Mouse (Mus musculus) limb, embryonic 14.5 days (tissue): ENCODE results near the gene Fam222a. TPM values are rescaled to one million over a fixed set of nuclear protein-coding genes. Genes with fewer than 3 reads are reported as not detected.
A peak's percentile ranks its signal among the peaks of the same experiment; 100 is the strongest.

Experiments used
- ATAC-seq: fragments of 200-750 bp; cut with Nextera tagmentation; 2 replicates; pipeline ENCODE4 v1.8.0; 2017; ENCODE audit warnings: low read depth, moderate number of reproducible peaks, moderate TSS enrichment; ENCODE audit not compliant: low FRiP score
- DNase-seq: peaks from one replicate; pipeline ENCODE4 v3.0.0-alpha.2; 2015; ENCODE audit warnings: low spot score
- H3K27ac ChIP-seq: fragments of 300-500 bp; sonication (generic); replicated peaks from 2 replicates; pipeline ENCODE4 v1.5.1; 2014; ENCODE audit warnings: low read depth, mild to moderate bottlenecking, low read length, moderate library complexity, mixed read lengths
- H3K27me3 ChIP-seq: fragments of 300-500 bp; sonication (generic); 2 replicates; pipeline ENCODE4 v1.6.1; 2014; ENCODE audit warnings: low read length, mixed read lengths; ENCODE audit not compliant: control insufficient read depth, insufficient read depth
- H3K36me3 ChIP-seq: fragments of 300-500 bp; sonication (generic); 2 replicates; pipeline ENCODE4 v1.6.1; 2014; ENCODE audit warnings: mild to moderate bottlenecking, low read length, moderate library complexity, mixed read lengths; ENCODE audit not compliant: control insufficient read depth, insufficient read depth
- H3K4me1 ChIP-seq: fragments of 300-500 bp; sonication (generic); 2 replicates; pipeline ENCODE4 v1.6.1; 2014; ENCODE audit warnings: antibody characterized with exemption, low read length, mixed read lengths; ENCODE audit not compliant: control insufficient read depth, insufficient read depth
- H3K4me2 ChIP-seq: fragments of 300-500 bp; sonication (generic); replicated peaks from 2 replicates; pipeline ENCODE4 v1.6.1; 2014; ENCODE audit warnings: low read depth, mild to moderate bottlenecking, low read length, moderate library complexity; ENCODE audit not compliant: severe bottlenecking
- H3K4me3 ChIP-seq: fragments of 300-500 bp; sonication (generic); replicated peaks from 2 replicates; pipeline ENCODE4 v1.5.1; 2014; ENCODE audit warnings: low read length
- H3K9ac ChIP-seq: fragments of 300-500 bp; sonication (generic); 2 replicates; pipeline ENCODE4 v1.6.1; 2014; ENCODE audit warnings: mild to moderate bottlenecking, low read depth, low read length, moderate library complexity; ENCODE audit not compliant: severe bottlenecking
- H3K9me3 ChIP-seq: fragments of 300-500 bp; sonication (generic); 2 replicates; pipeline ENCODE4 v1.6.1; 2016; ENCODE audit warnings: low read length; ENCODE audit not compliant: control insufficient read depth
- POLR2A ChIP-seq: fragments of 200-500 bp; IDR thresholded peaks from 2 replicates; pipeline ENCODE4 v1.8.0; 2012; ENCODE audit warnings: inconsistent platforms, mild to moderate bottlenecking, moderate library complexity, borderline replicate concordance; ENCODE audit not compliant: insufficient read depth, insufficient read length; ENCODE audit errors: extremely low read depth
- WGBS: fragments of 180-500 bp; shearing (Covaris S2); extraction: QIAGEN DNeasy Blood & Tissue Kit; methylation state at CpG from one replicate; pipeline ENCODE4 v1.1.7; 2014; 5-methylcytosine and 5-hydroxymethylcytosine counted together
- polyA plus RNA-seq, 2 experiments: library from polyadenylated mRNA; depleted of rRNA in 1 of 2; stranded (reverse) in 1 of 2; unstranded in 1 of 2; fragments of >200 nt; fragmentation: Nextera tagmentation in 1 of 2; extraction: Ambion mirVana in 1 of 2; gene quantifications; 2 replicates each; pipeline versions ENCODE4 v1.2.1 to v1.2.3; 2012 to 2014

The Fam222a gene
- polyA plus RNA-seq, 2 experiments, result 1.1 to 1.5 TPM

- TF ChIP-seq POLR2A, result no peak
- H3K9ac ChIP-seq, result no peak overlapping the region
- DNase-seq, result no peak
- H3K9me3 ChIP-seq, result peaks cover 3% of the 10 kb centered on the region; the same call in 1 of the 2 replicates
- H3K4me2 ChIP-seq, result no peak overlapping the region
- no peaks in the 10 kb centered on the region for H3K4me1 ChIP-seq
- no peak overlapping the region for H3K27ac ChIP-seq
- H3K27me3 ChIP-seq, result no peaks in the 10 kb centered on the region
- ATAC-seq, result no peak
- no peak overlapping the region for H3K4me3 ChIP-seq
- 22% methylated on average over 3 of the region's 3 CpGs for WGBS
- peaks cover 3% of the 10 kb centered on the region; the same call in 1 of the 2 replicates for H3K36me3 ChIP-seq
Measured at GRCm38 (mm10) chr5:114625590-114625989, 57.8 kb downstream of the Fam222a start.

GRCm38 (mm10) chr5:114631336-114631735, 63.5 kb downstream of the Fam222a start:
- Histone ChIP-seq H3K9me3 (peaks cover 3% of the 10 kb centered on the region; the same call in 1 of the 2 replicates), H3K36me3 (peaks cover 6% of the 10 kb centered on the region), H3K4me2 (no peak overlapping the region), H3K9ac (no peak overlapping the region), H3K4me3 (no peak overlapping the region), H3K4me1 (no peaks in the 10 kb centered on the region), H3K27ac (no peak overlapping the region), H3K27me3 (no peaks in the 10 kb centered on the region)
- 38% methylated on average over 2 of the region's 2 CpGs for WGBS
- DNase-seq (no peak), ATAC-seq (no peak)
- no peak for TF ChIP-seq POLR2A

GRCm38 (mm10) chr5:114636091-114636490, 68.3 kb downstream of the Fam222a start:
- no peak overlapping the region for H3K4me3 ChIP-seq
- H3K9ac ChIP-seq, result no peak overlapping the region
- H3K4me1 ChIP-seq, result peaks cover 4% of the 10 kb centered on the region; the same call in 1 of the 2 replicates
- 84% methylated on average over 25 of the region's 25 CpGs for WGBS
- H3K36me3 ChIP-seq, result peaks cover 3% of the 10 kb centered on the region; the same call in 1 of the 2 replicates
- H3K4me2 ChIP-seq, result no peak overlapping the region
- no peak for DNase-seq
- no peaks in the 10 kb centered on the region for H3K27me3 ChIP-seq
- H3K27ac ChIP-seq, result no peak overlapping the region
- ATAC-seq, result no peak
- H3K9me3 ChIP-seq, result no peaks in the 10 kb centered on the region
- TF ChIP-seq POLR2A, result no peak

GRCm38 (mm10) chr5:114638769-114639644, 71.2 kb downstream of the Fam222a start:
- peak overlapping the region; percentile 37 for H3K4me2 ChIP-seq
- no peaks in the 10 kb centered on the region for H3K36me3 ChIP-seq
- H3K27me3 ChIP-seq, result no peaks in the 10 kb centered on the region
- 16% methylated on average over 22 of the region's 22 CpGs for WGBS
- ATAC-seq, result peak; percentile 89
- peaks cover 4% of the 10 kb centered on the region; the same call in 1 of the 2 replicates for H3K4me1 ChIP-seq
- DNase-seq, result peak; percentile 94
- no peak overlapping the region for H3K27ac ChIP-seq
- TF ChIP-seq POLR2A, result no peak
- H3K9ac ChIP-seq, result no peak overlapping the region
- 0 out of 2 replicates have a peak overlapping the region, but pooled peaks have one; percentile 13 for H3K4me3 ChIP-seq
- H3K9me3 ChIP-seq, result no peaks in the 10 kb centered on the region

- ATAC-seq, result peak; percentile 45; the same call in 1 of the 2 replicates
- 22% methylated on average over 7 of the region's 7 CpGs for WGBS
- H3K27me3 ChIP-seq, result no peaks in the 10 kb centered on the region
Measured at GRCm38 (mm10) chr5:114639645-114639957, 71.8 kb downstream of the Fam222a start.

More at GRCm38 (mm10) chr5:114639645-114639957, 71.8 kb downstream of the Fam222a start:
- Histone ChIP-seq H3K4me1 (peaks cover 4% of the 10 kb centered on the region; the same call in 1 of the 2 replicates), H3K4me2 (0 out of 2 replicates have a peak overlapping the region, but pooled peaks have one; percentile 3), H3K9ac (no peak overlapping the region), H3K36me3 (no peaks in the 10 kb centered on the region), H3K4me3 (no peak overlapping the region), H3K9me3 (no peaks in the 10 kb centered on the region), H3K27ac (no peak overlapping the region)
- TF ChIP-seq POLR2A, result no peak
- no peak for DNase-seq
